ENCODE assay signal across 9 mouse cellular contexts in the genomic region with DNA sequence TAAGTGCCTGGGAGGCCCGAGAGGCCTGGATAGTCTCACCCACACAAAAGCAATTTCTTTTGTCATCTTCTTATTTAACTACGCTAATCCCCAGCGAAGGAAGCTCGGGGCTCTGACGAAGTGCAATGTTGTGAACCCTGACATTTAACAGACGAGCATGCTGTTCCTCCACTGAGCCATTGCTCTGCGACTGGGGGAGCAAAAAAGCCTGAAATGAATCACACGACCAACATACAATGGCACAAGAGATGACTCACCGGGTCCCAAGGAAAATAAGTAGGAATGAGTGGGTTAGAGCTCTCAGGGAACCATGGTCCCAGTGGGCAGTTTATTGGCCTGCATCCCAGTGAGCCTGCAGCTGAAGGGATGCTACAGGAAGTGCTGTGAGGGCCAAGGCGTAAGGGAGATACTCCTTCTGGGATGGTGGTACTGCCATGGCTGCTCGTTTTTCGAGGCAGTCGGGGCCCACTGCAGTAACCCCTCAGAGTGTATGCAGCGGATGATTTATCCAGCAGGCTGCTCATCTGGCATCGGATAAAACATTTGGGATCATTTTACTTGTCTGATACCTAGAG.
DNase-seq lines count a peak whose midpoint lies in the region; ATAC-seq and TF ChIP-seq lines count a peak whose summit lies in the region.
"Had no signal": no experiment of that assay in that cellular context is flagged by ENCODE, and none has a peak within 500 bp of the region (broad histone marks: within the 10 kb centered on the region; RNA-seq: fewer than 3 reads in every experiment).

No protein-coding gene starts in this region.

- no peaks in the 10 kb centered on the region for H3K36me3 ChIP-seq in forebrain, embryonic 13.5 days (ENCODE audit: poor library complexity, severe bottlenecking)
- H3K36me3 ChIP-seq in forebrain, embryonic 11.5 days (ENCODE audit: control insufficient read depth, insufficient read depth, low read length), result no peaks in the 10 kb centered on the region
- H3K36me3 ChIP-seq in kidney, adult 2 months (ENCODE audit: control insufficient read depth, insufficient read depth, low read length), result no peaks in the 10 kb centered on the region
- H3K36me3 ChIP-seq in embryonic facial prominence, embryonic 15.5 days, result no peaks in the 10 kb centered on the region
- H3K36me3 ChIP-seq in myocyte (ENCODE audit: control insufficient read depth, insufficient read depth), result no peaks in the 10 kb centered on the region

- no peak overlapping the region for H3K4me2 ChIP-seq in forebrain, embryonic 13.5 days
- no peak overlapping the region for H3K4me2 ChIP-seq in forebrain, embryonic 11.5 days (ENCODE audit: low read depth, low read length, severe bottlenecking)
- H3K4me2 ChIP-seq in embryonic facial prominence, embryonic 15.5 days (replicated peaks), result no peak overlapping the region
- H3K4me2 ChIP-seq in myocyte (ENCODE audit: low read depth), result peak overlapping the region; percentile 54

- no peaks in the 10 kb centered on the region for H3K79me2 ChIP-seq in myocyte (ENCODE audit: control insufficient read depth, insufficient read depth)

- no peaks in the 10 kb centered on the region for H3K27me3 ChIP-seq in forebrain, embryonic 13.5 days
- H3K27me3 ChIP-seq in forebrain, embryonic 11.5 days (ENCODE audit: control insufficient read depth, insufficient read depth, low read length), result no peaks in the 10 kb centered on the region
- no peaks in the 10 kb centered on the region; the same call in 1 of the 2 replicates for H3K27me3 ChIP-seq in kidney, adult 2 months (replicated peaks; ENCODE audit: control insufficient read depth, insufficient read depth, low read length)
- no peaks in the 10 kb centered on the region for H3K27me3 ChIP-seq in embryonic facial prominence, embryonic 15.5 days
- no peaks in the 10 kb centered on the region for H3K27me3 ChIP-seq in myocyte (ENCODE audit: control insufficient read depth, insufficient read depth, insufficient read length)

- no peak overlapping the region for H3K4me3 ChIP-seq in forebrain, embryonic 13.5 days
- H3K4me3 ChIP-seq in forebrain, embryonic 11.5 days (ENCODE audit: low read depth, low read length), result no peak overlapping the region
- H3K4me3 ChIP-seq in kidney, adult 2 months (ENCODE audit: insufficient read depth, low read depth, low read length), result no peak overlapping the region
- no peak overlapping the region for H3K4me3 ChIP-seq in embryonic facial prominence, embryonic 15.5 days (replicated peaks)
- no peak overlapping the region for H3K4me3 ChIP-seq in myocyte
- H3K4me3 ChIP-seq: megakaryocyte, embryonic 14.5 days had no signal

- 0 out of 2 replicates have a peak, but pooled peaks have one; percentile 21 for ATAC-seq in forebrain, embryonic 13.5 days
- no peak for ATAC-seq in forebrain, embryonic 11.5 days (replicated peaks; ENCODE audit: low FRiP score)
- no peak for ATAC-seq in embryonic facial prominence, embryonic 15.5 days (ENCODE audit: insufficient number of reproducible peaks, low FRiP score, low TSS enrichment, low read depth)

- DNase-seq in forebrain, embryonic 11.5 days (ENCODE audit: low spot score), result no peak
- DNase-seq in kidney, postnatal 10 days, result peak; percentile 9
- no peak for DNase-seq in kidney, adult 2 months
- no peak for DNase-seq in thymus, adult 18-20 months
- DNase-seq in spleen, postnatal 14 days (ENCODE audit: low spot score in 2 of 2), result no peak

- no peak overlapping the region for H3K27ac ChIP-seq in forebrain, embryonic 13.5 days
- no peak overlapping the region for H3K27ac ChIP-seq in forebrain, embryonic 11.5 days (ENCODE audit: low read depth, low read length)
- H3K27ac ChIP-seq in kidney, adult 2 months (ENCODE audit: insufficient read depth, low read depth, low read length), result no peak overlapping the region
- H3K27ac ChIP-seq in embryonic facial prominence, embryonic 15.5 days (replicated peaks), result peak overlapping the region; percentile 61; the same call in 1 of the 2 replicates

- H3K9ac ChIP-seq in forebrain, embryonic 13.5 days, result no peak overlapping the region
- H3K9ac ChIP-seq in forebrain, embryonic 11.5 days (ENCODE audit: low read length), result no peak overlapping the region
- no peak overlapping the region for H3K9ac ChIP-seq in embryonic facial prominence, embryonic 15.5 days

- H3K9me3 ChIP-seq in forebrain, embryonic 13.5 days (replicated peaks), result no peaks in the 10 kb centered on the region
- no peaks in the 10 kb centered on the region for H3K9me3 ChIP-seq in forebrain, embryonic 11.5 days (ENCODE audit: control insufficient read depth, low read length)
- no peaks in the 10 kb centered on the region for H3K9me3 ChIP-seq in embryonic facial prominence, embryonic 15.5 days (replicated peaks)
- H3K9me3 ChIP-seq: megakaryocyte, embryonic 14.5 days had no signal

- peaks cover 7% of the 10 kb centered on the region; the same call in 1 of the 2 replicates for H3K4me1 ChIP-seq in forebrain, embryonic 13.5 days
- H3K4me1 ChIP-seq in forebrain, embryonic 11.5 days (replicated peaks; ENCODE audit: control insufficient read depth, insufficient read depth, low read length), result no peaks in the 10 kb centered on the region
- H3K4me1 ChIP-seq in kidney, adult 2 months (ENCODE audit: control insufficient read depth, insufficient read depth, low read length), result no peaks in the 10 kb centered on the region
- peaks cover 14% of the 10 kb centered on the region for H3K4me1 ChIP-seq in embryonic facial prominence, embryonic 15.5 days
- H3K4me1 ChIP-seq: megakaryocyte, embryonic 14.5 days had no signal

- no peak for TF ChIP-seq POLR2A in kidney, adult 2 months (IDR thresholded peaks at IDR 0.05; ENCODE audit: low read depth, low read length)
- TF ChIP-seq POLR2A in myocyte (IDR thresholded peaks at IDR 0.05; ENCODE audit: insufficient read length, low read depth), result no peak

- WGBS in forebrain, embryonic 13.5 days, result 49% methylated on average over 15 of the region's 15 CpGs
- 58% methylated on average over 15 of the region's 15 CpGs for WGBS in forebrain, embryonic 11.5 days
- 49% methylated on average over 15 of the region's 15 CpGs for WGBS in kidney, adult 2 months
- 37% methylated on average over 15 of the region's 15 CpGs for WGBS in embryonic facial prominence, embryonic 15.5 days

- TF ChIP-seq CTCF in kidney, adult 2 months (conservative IDR thresholded peaks at IDR 0.05; ENCODE audit: insufficient read depth, insufficient read length, low read depth, low read length), result no peak

- H3ac ChIP-seq in myocyte (ENCODE audit: control insufficient read depth, insufficient read length), result no peak overlapping the region

TF ChIP-seq in myocyte, 11 proteins besides CTCF, POLR2A, EP300 and RAD21:
- no peak for TF ChIP-seq TCF3 (IDR thresholded peaks at IDR 0.05; ENCODE audit: insufficient read length, low read depth)
- TF ChIP-seq MYOD1 (IDR thresholded peaks at IDR 0.05; ENCODE audit: control insufficient read depth in 1 of 3, insufficient read length in 2 of 3, low read depth in 2 of 3), result no peak
- TF ChIP-seq E2F4 (IDR thresholded peaks at IDR 0.05; ENCODE audit: insufficient read depth), result no peak
- TF ChIP-seq POLR2AphosphoS2 (IDR thresholded peaks at IDR 0.05; ENCODE audit: insufficient read length, low read depth), result no peak
- no peak for TF ChIP-seq CEBPB (IDR thresholded peaks at IDR 0.05; ENCODE audit: insufficient read depth, poor library complexity, severe bottlenecking)
- TF ChIP-seq REST (IDR thresholded peaks at IDR 0.05; ENCODE audit: insufficient read depth, insufficient read length), result no peak
- no peak for TF ChIP-seq SRF (IDR thresholded peaks at IDR 0.05; ENCODE audit: control insufficient read depth, insufficient read length, low read depth)
- no peak for TF ChIP-seq TCF12 (IDR thresholded peaks at IDR 0.05; ENCODE audit: insufficient read depth, poor library complexity, severe bottlenecking)
- no peak for TF ChIP-seq USF1 (IDR thresholded peaks at IDR 0.05; ENCODE audit: low read depth)
- TF ChIP-seq MYOG (IDR thresholded peaks at IDR 0.05; ENCODE audit: control insufficient read depth in 1 of 3, insufficient read depth in 1 of 3, insufficient read length in 2 of 3, low read depth in 2 of 3), result no peak
- no peak for TF ChIP-seq MAX (IDR thresholded peaks at IDR 0.05; ENCODE audit: low read depth)
